Comparison of ENCODE assay signal across 18 mouse cellular contexts in genomic region chr5:30781147-30781546, GRCm38 (mm10). TPM values are rescaled to one million over a fixed set of nuclear protein-coding genes. Genes with fewer than 3 reads are reported as not detected.
A peak's percentile ranks its signal among the peaks of the same experiment; 100 is the strongest.
DNase-seq lines count a peak whose midpoint lies in the region; ATAC-seq and TF ChIP-seq lines count a peak whose summit lies in the region.
"Had no signal": no experiment of that assay in that cellular context is flagged by ENCODE, and none has a peak within 500 bp of the region (broad histone marks: within the 10 kb centered on the region; RNA-seq: fewer than 3 reads in every experiment).

No protein-coding gene starts in this region.

- no peaks in the 10 kb centered on the region for H3K36me3 ChIP-seq in embryonic facial prominence, embryonic 13.5 days
- peaks cover 71% of the 10 kb centered on the region for H3K36me3 ChIP-seq in embryonic facial prominence, embryonic 10.5 days (replicated peaks)
- no peaks in the 10 kb centered on the region for H3K36me3 ChIP-seq in heart, embryonic 15.5 days
- no peaks in the 10 kb centered on the region for H3K36me3 ChIP-seq in lung, embryonic 14.5 days (ENCODE audit: insufficient read depth)
- H3K36me3 ChIP-seq: heart, embryonic 10.5 days; limb, embryonic 15.5 days had no signal

- H3K9me3 ChIP-seq in embryonic facial prominence, embryonic 13.5 days, result no peaks in the 10 kb centered on the region
- H3K9me3 ChIP-seq in embryonic facial prominence, embryonic 10.5 days, result no peaks in the 10 kb centered on the region
- no peaks in the 10 kb centered on the region for H3K9me3 ChIP-seq in heart, embryonic 15.5 days (replicated peaks)
- no peaks in the 10 kb centered on the region for H3K9me3 ChIP-seq in lung, embryonic 14.5 days (ENCODE audit: low read depth, low read length)
- H3K9me3 ChIP-seq: forebrain, embryonic 12.5 days; heart, embryonic 10.5 days; limb, embryonic 15.5 days had no signal

- H3K4me1 ChIP-seq in embryonic facial prominence, embryonic 13.5 days, result 0 out of 2 replicates have a peak, but pooled peaks cover 3% of the 10 kb centered on the region
- H3K4me1 ChIP-seq in embryonic facial prominence, embryonic 10.5 days, result peaks cover 4% of the 10 kb centered on the region; the same call in 1 of the 2 replicates
- peaks cover 13% of the 10 kb centered on the region for H3K4me1 ChIP-seq in heart, embryonic 15.5 days (replicated peaks)
- no peaks in the 10 kb centered on the region for H3K4me1 ChIP-seq in lung, embryonic 14.5 days (ENCODE audit: insufficient read depth)
- H3K4me1 ChIP-seq in lung, adult 2 months (ENCODE audit: control insufficient read depth, insufficient read depth, low read length), result no peaks in the 10 kb centered on the region
- H3K4me1 ChIP-seq: forebrain, embryonic 12.5 days had no signal

- no peak overlapping the region for H3K27ac ChIP-seq in embryonic facial prominence, embryonic 13.5 days
- no peak overlapping the region for H3K27ac ChIP-seq in embryonic facial prominence, embryonic 10.5 days (replicated peaks)
- peak overlapping the region; percentile 39; the same call in 1 of the 2 replicates for H3K27ac ChIP-seq in heart, embryonic 15.5 days
- H3K27ac ChIP-seq in lung, embryonic 14.5 days (ENCODE audit: low read depth), result no peak overlapping the region
- H3K27ac ChIP-seq: forebrain, embryonic 12.5 days; heart, embryonic 10.5 days; limb, embryonic 15.5 days had no signal

- WGBS in embryonic facial prominence, embryonic 13.5 days, result 36% methylated on average over 3 of the region's 3 CpGs
- WGBS in embryonic facial prominence, embryonic 10.5 days, result 55% methylated on average over 3 of the region's 3 CpGs
- WGBS in heart, embryonic 15.5 days, result 69% methylated on average over 3 of the region's 3 CpGs
- WGBS in lung, embryonic 14.5 days, result 76% methylated on average over 3 of the region's 3 CpGs
- 68% methylated on average over 3 of the region's 3 CpGs for WGBS in lung, adult 2 months

- intact Hi-C loops in heart, postnatal 10 days (cut with DNase I), result no loop called here

- no peak for TF ChIP-seq POLR2A in lung, adult 2 months (IDR thresholded peaks at IDR 0.05; ENCODE audit: borderline replicate concordance, extremely low read depth, low read depth, low read length)

- no peak for ATAC-seq in embryonic facial prominence, embryonic 13.5 days (ENCODE audit: insufficient number of reproducible peaks, insufficient read depth, low FRiP score, low TSS enrichment, low read depth)
- ATAC-seq in heart, embryonic 15.5 days (replicated peaks; ENCODE audit: insufficient number of reproducible peaks, insufficient read depth, low FRiP score, low read depth), result peak; percentile 24; the same call in 1 of the 2 replicates
- ATAC-seq in lung, embryonic 14.5 days (ENCODE audit: insufficient read depth), result peak; percentile 58; the same call in 1 of the 2 replicates

- no peak overlapping the region for H3K4me3 ChIP-seq in embryonic facial prominence, embryonic 13.5 days
- no peak overlapping the region for H3K4me3 ChIP-seq in embryonic facial prominence, embryonic 10.5 days
- no peak overlapping the region for H3K4me3 ChIP-seq in heart, embryonic 15.5 days
- H3K4me3 ChIP-seq in lung, embryonic 14.5 days (ENCODE audit: low read depth, low read length), result no peak overlapping the region
- H3K4me3 ChIP-seq in lung, adult 2 months (replicated peaks; ENCODE audit: extremely low read depth, low read depth, low read length), result no peak overlapping the region
- H3K4me3 ChIP-seq: forebrain, embryonic 12.5 days; heart, embryonic 10.5 days; limb, embryonic 15.5 days had no signal

- no peak overlapping the region for H3K4me2 ChIP-seq in embryonic facial prominence, embryonic 13.5 days
- peak overlapping the region; percentile 17; the same call in 1 of the 2 replicates for H3K4me2 ChIP-seq in heart, embryonic 15.5 days
- H3K4me2 ChIP-seq in lung, embryonic 14.5 days, result no peak overlapping the region
- H3K4me2 ChIP-seq: forebrain, embryonic 12.5 days; limb, embryonic 15.5 days had no signal

- no peak for DNase-seq in embryonic facial prominence, embryonic 10.5 days (ENCODE audit: low spot score)
- DNase-seq in heart, postnatal 10 days, result no peak
- DNase-seq in lung, embryonic 14.5 days, result no peak
- DNase-seq in lung, adult 2 months, result no peak
- peak; percentile 15 for DNase-seq in retina, postnatal 1 day
- no peak for DNase-seq in retina, embryonic 14.5 days (ENCODE audit: low spot score)
- DNase-seq: adrenal gland, adult 2 months; cerebellum, adult 9-11 months; kidney, adult 2 months; kidney, postnatal 14 days; right cerebral cortex, adult 18-20 months; thymus, adult 18-20 months had no signal

- H3K27me3 ChIP-seq in embryonic facial prominence, embryonic 13.5 days, result no peaks in the 10 kb centered on the region
- H3K27me3 ChIP-seq in embryonic facial prominence, embryonic 10.5 days (replicated peaks; ENCODE audit: low read depth, poor library complexity, severe bottlenecking), result no peaks in the 10 kb centered on the region
- H3K27me3 ChIP-seq in heart, embryonic 15.5 days, result no peaks in the 10 kb centered on the region
- no peaks in the 10 kb centered on the region for H3K27me3 ChIP-seq in lung, embryonic 14.5 days (ENCODE audit: insufficient read depth, low read length)
- H3K27me3 ChIP-seq: forebrain, embryonic 12.5 days; limb, embryonic 15.5 days had no signal

- 0 out of 2 replicates have a peak overlapping the region, but pooled peaks have one; percentile 32 for H3K9ac ChIP-seq in embryonic facial prominence, embryonic 13.5 days
- H3K9ac ChIP-seq in heart, embryonic 15.5 days, result no peak overlapping the region
- H3K9ac ChIP-seq in lung, embryonic 14.5 days, result no peak overlapping the region
- H3K9ac ChIP-seq: forebrain, embryonic 12.5 days; limb, embryonic 15.5 days had no signal

- TF ChIP-seq CTCF in lung, embryonic 14.5 days (IDR thresholded peaks at IDR 0.05; ENCODE audit: low read depth), result no peak
- TF ChIP-seq CTCF in lung, adult 2 months (IDR thresholded peaks at IDR 0.05; ENCODE audit: insufficient read depth, low read length), result no peak

RNA-seq across cellular contexts. Expression of gene Mapre3, which starts 33.3 kb away (rescaled TPM):
- polyA plus RNA-seq in embryonic facial prominence, embryonic 13.5 days (2015; fragmentation: Nextera tagmentation; extraction: Ambion mirVana), result 23.9 and 25.8 TPM in 2 replicates
- polyA plus RNA-seq in embryonic facial prominence, embryonic 10.5 days (2016; fragmentation: Nextera tagmentation; extraction: Ambion mirVana), result 15.2 and 15.5 TPM in 2 replicates
- 16.3 and 20.1 TPM in 2 replicates for polyA plus RNA-seq in heart, embryonic 15.5 days (2015; fragmentation: Nextera tagmentation; extraction: Ambion mirVana)
- total RNA-seq in heart, postnatal 10 days (2021), result 10 to 100 TPM; 24.8 to 26.5 TPM
- polyA plus RNA-seq in lung, embryonic 14.5 days (2014; fragmentation: Nextera tagmentation; extraction: Ambion mirVana), result 17.9 and 18.2 TPM in 2 replicates
- polyA plus RNA-seq in lung, adult 2 months (2012; rRNA removed), result 66.2 and 81.8 TPM in 2 replicates
- total RNA-seq: monocyte, adult 5-6 weeks had no signal
